Mouse (Mus musculus) cerebellum, adult 18-20 months (tissue): ENCODE results near the gene Aplp2.
A peak's percentile ranks its signal among the peaks of the same experiment; 100 is the strongest.

Experiments used
- DNase-seq, 2 experiments: peaks; one replicate each; pipeline ENCODE4 v3.0.0; 2021

The Aplp2 gene

DNA sequence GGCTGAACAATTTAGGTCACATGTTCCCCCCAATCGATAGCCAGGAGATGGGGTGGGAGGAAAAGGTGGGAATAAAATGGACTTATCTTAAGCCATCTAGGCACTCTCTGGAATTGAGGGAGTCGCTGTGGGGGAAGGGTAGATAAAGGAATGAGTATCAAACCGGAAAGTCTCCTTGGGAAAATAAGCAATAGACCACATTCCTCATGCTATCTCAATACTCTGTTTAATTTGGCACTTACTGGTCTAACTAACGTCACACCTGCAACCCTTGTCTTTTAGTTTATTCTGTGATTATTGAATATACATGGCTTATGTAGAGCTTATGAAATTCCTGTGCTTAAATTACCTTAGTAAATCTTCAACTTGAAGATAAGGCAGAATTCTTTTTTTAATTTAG is 11.9 kb upstream of the Aplp2 start:
- DNase-seq: no peak

DNA sequence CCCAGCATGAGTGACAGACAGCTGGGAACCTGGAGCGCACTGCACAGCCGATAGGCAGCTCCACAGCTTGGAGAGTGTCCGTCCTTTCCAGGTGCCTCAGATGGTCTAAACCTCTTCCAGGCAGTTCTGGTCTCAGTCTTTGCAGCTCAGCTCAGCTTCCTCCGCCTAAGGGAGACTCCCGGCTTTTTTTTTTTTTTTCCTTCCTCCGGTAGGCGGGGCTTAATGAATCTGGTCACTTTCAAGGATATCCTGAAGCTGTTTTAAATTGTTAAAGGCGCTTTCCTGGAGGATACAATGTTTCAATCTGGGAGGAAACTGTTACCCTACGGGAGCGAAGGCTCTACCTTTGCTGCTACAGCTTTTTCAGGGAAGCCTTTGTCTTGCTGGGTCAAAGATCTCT is 9.6 kb upstream of the Aplp2 start:
- DNase-seq: no peak

DNA sequence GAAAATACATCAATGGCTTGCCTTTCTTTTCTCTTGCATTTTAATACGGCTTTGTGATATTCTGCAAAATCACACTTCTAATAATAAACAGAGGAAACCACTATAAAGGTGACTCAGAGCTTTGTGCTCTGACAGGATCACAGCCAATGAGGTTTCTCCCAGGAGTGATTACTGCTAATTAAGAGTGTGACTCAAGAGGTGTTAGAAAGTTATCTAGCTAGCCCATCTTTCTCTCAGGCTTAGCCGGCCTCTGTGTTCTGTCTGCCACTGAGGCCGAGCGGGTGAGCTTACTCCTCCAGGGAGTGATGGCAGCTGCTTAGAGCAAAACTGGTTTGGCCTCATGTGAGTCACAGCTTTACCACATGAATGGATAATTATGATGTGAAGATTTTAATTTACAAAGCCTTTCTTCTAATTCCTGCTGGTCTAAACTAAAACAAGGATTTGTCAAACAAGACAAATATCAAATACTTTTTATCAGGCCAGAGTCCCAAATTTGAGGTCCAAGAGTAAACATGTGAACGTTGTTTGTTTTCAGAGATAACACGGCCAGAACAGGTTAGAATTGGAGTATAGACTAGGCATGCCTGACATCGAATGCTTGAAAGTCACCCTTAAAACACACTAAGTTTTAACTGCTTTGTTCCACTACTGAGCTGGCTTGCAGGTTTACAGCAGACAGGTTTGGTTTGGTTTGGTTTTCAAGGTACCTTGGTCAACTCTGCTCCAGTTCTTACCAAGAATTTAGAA is 6.2 kb upstream of the Aplp2 start:
- no peak for DNase-seq

DNA sequence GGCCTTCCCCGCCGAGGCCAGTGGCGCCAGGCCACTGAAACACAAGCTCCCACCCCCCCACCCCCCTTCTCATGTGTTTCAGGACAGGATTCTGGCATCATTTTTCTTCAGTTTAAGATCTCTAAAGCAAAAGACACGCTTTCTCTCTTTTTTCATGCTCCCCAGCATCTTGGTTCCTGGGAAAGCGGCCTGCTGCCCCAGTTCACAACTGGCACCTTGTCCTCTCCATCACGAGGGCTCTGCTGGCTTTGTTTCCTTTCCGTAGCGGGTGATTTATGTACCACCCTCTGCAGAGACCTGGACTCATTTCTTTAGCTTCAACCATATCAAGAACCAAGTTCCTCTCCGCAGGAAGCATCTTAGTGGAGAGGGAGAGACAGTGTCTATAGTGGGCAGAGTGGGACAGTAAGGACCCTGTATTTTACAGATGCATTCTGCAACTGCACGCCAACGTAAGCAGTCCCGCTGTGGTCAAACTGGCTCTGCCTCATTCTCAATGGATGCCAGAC is 939 bp upstream of the Aplp2 start:
- DNase-seq: peak; percentile 37 to 39

DNA sequence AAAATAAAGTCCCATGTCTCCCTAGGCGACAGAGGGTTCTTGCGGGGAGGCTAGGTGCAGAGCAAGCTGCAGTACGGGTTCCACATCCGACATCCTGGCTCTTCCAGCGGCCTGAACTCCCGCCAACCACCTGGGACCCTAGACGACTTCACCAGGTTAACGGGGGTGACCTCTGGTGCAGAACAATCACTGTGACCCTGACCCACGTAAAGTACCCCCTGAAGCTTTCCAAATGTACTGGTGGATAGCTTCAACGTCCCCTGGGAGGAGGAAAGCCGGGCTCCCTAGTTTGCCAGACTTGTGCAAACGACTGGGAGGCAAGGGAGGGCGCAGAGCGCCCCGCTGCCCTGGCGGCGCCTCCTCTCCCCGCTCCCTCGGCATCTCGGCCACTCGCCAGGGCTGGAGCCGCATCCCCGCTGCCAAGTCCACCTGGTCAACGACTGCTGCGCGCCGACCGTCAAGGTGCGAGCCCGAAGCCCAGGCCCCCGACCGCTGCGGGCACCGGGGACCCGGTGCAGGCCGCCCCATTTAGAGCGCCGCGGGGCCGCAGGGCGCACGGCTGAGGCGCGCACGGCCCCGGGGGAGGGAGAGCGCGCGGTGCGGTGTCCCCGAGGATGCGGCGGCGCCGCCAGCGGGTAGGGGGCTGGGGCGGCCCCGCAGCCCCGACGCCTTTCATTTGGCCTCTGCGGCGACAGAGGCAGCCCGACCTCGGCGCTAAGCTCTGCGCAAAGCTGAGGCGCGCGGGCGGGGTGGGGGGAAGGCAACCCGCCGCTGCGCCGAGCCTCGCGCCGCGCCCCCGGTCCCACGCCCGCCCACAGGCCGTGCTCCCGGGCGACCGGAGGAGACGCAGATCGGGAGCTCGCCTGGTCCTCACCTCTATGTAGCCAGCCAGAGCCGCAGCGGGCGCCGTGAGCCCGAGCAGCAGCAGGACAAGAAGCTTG is 596 bp downstream of the Aplp2 start:
- peak; percentile 80 to 85 for DNase-seq

DNA sequence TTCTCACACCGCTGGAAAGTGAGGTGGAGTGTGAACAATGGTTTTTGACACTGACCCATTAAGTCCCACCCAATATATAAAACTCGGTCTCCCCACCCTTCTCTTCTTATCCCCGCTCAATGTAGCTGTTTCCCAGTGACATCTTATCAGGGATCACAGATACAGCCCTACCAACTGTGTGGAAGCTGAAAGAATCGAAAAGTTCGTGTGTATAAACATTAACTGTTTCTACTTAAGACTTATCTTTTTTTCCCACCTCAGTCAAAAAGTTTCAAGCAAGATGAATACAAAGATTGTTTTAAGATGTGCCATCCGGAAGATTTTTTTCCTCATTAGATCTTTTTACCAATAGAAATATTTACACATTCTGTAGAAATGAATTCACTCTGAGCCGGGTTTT is 1.5 kb downstream of the Aplp2 start:
- no peak for DNase-seq

DNA sequence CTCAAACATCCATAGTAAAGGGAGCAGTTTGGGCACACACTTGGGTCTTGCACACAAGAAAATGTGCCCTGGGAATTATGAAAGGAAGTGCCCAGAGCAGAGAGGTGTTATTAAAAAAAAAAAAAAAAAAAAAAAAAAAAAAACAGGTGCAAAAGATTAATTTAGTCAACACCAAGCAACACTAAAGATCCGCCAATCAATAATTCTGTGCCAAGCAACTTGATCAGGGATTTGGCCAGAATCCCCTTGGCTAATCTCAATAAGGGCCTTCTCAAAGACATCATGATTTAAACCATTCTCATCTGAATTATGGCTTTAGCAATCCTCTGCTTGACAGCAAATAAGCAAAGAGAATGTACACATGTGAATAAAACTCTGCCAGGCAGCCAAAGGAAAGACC is 2.1 kb downstream of the Aplp2 start:
- DNase-seq: no peak

DNA sequence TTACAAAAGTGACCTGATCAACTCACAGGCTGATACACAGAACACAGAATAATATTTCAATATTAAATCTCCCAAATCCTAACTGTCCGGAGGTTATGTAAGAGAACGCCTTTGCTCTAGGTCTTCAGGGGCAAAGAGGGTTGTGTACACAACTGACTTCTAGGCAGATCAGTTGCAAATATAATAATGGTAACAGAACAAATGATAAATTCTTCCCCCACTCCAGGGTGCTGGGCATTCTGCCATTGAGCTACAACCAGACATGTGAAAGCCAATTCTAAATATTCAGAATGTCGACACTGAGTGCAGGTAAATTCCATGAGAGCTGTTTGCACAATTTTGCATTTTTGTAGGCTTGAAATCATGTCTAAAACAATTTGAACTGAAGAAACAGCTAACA is 3.9 kb downstream of the Aplp2 start:
- peak; percentile 71 to 76 for DNase-seq

DNA sequence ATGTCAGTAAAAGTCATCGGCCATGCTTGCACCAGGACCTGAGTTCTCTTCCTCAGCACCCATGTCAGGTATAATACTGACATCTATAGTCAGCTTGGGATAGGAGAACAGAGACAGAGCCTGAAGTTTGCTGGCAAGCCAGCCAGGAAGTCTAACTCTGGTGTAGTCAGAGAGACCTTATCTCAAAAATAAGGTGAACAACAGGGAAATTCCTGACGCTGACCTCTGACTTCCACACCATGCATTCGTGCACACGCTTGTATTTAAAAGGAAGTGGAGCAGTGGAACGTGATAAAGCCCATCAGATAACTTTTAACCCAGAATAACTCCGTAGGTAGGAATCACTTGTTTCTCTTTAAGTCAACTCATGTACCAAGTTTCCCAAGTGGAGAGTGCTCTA is 6.9 kb downstream of the Aplp2 start:
- no peak for DNase-seq

DNA sequence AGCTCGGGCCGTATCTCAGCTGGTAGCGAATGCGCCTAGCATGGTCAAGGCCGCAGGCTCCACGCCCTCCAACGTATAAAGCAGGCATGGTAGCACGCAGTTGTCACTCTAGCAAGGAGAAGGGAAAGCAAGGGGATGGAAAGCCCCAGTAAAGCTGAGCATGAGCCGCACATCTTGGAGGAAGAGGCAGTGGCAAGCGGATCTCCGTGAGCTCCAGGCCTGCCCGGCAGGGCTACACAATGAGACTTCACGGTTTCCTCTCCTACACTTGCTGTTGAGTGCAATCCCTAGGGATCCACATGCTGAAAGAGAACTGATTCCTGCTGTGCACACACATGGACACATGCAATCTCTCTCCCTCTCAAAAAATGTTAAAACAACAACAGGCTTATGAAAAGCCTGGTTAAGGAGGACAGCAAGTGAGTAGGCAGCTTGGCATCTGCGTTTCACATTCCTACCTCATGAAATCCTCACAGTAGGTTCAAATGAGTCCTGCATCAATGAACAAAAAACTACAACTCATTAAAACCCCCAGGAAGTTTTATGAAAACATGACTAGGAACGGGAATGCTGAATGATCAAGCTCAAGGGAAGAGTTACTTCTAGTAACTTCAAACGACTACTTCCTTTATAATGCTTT is 7.9 kb downstream of the Aplp2 start:
- DNase-seq: no peak

DNA sequence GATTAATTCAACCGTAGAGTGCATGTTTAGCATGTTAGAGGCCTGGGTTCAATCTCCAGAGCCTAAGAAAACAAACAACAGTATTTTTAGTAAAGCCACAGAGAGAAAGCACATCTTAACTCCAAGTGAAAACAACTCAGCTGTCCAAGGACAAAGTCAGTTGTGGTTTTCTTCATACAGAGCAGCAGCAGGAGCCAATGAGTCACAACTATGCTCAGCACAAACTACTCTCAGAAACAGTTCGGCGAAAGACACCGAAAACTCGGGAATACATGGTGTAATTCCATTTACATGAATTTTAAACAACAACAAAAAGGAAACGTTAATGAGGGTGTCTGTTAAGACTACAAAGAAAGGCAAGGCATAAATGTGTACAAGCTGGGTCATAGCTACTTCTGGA is 8.5 kb downstream of the Aplp2 start:
- DNase-seq: no peak

DNA sequence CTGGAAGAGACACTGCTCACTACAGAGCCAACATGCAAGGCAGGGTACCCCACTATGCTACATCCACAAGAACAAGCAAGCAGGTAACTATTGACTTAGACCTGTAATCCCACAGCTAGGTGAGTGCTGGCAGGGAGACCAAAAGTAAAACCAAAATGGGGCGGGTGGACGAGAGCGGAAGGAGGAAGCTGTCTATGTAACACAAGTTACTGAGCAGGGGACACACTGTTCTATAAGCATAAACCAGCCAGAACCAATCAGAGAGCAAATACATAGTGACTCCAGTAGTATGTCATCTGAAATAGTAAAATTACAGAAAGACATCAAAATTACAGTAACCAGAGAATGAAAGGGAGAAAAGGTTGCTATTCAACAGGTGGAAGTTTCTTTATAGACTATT is 13.0 kb downstream of the Aplp2 start:
- no peak for DNase-seq

DNA sequence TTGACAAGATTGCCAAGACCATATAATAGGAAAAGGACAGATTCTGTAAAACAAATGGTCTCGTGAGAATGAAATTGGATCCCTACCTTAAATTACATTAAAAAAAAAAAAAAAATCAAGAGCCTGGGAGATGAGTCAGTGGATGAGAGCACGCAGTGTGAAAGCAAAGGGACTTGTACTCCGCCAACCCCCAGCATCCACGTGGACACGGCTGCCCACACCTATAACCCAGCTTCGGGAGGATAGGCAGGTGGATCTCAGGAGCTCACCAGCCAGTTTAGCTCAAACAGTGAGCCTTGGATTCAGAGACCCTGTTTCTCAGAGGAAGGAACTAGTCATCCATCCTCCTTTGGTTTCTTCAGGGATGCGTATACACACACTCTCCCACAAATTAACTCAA is 13.8 kb downstream of the Aplp2 start:
- no peak for DNase-seq

DNA sequence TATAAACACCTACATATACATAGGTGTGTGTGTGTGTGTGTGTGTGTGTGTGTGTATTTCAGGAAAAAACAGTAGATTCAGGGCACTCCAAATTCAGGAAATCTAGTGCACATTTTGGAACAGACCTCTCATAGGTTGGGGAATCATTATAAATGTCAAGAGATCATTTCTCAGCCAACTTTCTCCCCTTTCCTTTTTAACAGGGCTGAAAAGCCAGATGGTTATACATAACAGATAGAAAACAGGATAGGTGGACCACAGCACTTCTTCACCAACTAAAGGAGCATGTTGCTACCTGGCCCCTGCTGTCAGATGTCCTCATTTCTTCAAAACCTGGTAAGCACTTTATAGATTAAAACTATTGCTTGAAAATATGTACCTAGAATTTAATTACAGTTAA is 14.9 kb downstream of the Aplp2 start:
- no peak for DNase-seq

DNA sequence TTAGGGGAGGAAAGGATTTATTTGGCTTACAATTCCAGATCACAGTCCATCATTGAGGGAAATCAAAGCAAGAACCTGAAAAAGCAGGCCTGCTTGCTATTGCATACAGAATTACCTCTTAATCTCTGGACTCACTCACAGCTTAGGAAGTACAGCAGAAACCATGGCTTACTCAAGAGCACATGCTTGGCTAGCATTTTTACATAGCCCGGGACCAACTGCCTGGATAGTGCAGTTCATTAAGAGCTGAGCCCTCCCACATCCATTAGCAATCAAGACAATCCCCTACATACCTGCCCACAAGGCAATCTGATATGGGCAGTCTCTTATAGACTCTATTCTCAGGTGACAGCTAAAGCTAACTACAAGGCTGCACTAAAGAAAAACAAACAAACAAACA is 16.0 kb downstream of the Aplp2 start:
- no peak for DNase-seq

DNA sequence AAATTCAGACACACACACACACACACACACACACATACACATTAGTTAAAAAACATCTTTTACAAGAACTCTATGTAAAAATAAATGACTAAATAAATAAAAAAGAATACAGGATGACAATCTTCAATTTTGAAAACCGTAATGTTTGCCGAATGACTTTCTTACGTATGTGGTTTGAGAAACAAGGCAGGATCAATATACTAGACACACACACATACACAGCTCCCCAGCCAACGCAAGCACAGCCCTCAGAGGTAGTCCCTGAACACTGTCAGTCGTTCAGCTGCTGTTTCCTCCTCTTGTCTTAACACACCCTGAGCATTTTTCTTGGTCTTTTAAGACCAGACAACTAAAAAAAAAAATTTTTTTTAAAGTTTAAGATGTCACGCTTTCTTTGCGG is 19.2 kb downstream of the Aplp2 start:
- DNase-seq: no peak

DNA sequence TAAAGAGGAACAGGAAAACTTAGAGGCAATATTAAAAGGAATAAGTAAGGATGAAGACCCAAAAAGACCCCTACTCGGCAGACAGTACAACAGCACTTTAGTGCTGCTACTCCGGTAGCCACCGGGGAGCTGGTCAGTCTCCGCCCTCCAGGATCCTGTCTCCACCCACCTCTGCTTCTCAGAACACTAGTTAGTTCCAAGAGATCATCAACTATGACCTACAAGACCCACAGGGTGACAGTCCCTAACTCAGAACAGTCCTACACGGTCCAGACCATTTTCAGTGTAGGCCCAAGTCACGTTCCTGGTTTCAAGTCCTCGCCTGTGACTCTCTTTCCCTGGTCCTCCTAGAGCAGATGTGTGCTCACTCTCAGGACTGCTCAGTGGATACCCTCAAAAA is 20.1 kb downstream of the Aplp2 start:
- no peak for DNase-seq

DNA sequence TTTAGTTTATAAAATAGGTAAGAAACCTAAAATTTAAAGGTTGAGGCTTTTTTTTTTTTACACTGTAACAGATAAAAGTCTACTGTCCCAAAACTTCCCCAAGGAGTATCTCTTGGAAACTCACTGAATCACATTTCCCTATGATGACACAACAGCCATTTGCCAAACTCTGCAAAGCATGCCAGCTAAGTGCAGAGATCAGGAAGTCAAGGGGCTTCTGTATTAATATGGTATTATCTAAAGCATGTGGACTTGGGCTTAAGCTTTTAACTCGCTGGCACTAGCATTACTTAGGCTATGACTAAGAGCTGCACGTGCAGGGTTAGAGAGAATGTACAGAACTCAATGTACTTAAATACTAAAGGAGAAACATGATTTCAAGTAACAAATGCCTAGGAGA is 22.4 kb downstream of the Aplp2 start:
- no peak for DNase-seq

DNA sequence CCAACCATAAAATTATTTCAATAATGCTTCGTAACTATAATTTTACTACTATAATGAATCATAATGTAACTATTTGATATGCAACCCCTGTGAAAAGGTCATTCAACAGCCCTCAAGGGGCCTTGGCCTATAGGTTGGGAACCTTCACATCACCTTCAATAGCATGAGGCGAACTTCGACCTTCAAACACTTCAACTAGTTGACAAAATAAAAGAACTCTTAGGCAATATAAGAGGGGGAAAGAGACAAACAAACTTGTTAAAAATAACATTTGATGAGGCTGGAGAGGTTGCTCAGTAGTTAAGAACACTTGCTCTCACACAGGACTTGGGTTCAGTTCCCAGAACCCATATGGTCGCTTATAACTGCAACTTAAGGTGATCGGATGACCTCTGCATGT is 27.2 kb downstream of the Aplp2 start:
- no peak for DNase-seq

DNA sequence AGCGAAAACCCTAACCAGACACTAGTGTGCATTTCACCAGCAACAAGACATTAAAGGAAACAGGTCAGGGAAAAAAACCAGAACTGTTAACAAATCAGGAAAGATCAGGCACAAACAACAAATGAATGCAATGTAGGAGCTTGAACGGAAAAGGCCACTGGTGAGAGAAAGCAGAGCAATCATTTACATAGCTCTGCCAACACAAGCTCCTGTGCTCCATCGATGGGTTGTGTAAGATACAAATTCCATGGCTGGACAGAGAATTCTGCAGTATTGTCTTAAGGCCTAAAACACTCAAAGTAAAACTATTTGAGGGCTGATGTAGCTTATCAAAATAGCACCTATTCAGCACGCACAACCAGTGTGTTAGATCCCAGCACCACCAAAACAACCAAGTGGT is 28.6 kb downstream of the Aplp2 start:
- DNase-seq: no peak

DNA sequence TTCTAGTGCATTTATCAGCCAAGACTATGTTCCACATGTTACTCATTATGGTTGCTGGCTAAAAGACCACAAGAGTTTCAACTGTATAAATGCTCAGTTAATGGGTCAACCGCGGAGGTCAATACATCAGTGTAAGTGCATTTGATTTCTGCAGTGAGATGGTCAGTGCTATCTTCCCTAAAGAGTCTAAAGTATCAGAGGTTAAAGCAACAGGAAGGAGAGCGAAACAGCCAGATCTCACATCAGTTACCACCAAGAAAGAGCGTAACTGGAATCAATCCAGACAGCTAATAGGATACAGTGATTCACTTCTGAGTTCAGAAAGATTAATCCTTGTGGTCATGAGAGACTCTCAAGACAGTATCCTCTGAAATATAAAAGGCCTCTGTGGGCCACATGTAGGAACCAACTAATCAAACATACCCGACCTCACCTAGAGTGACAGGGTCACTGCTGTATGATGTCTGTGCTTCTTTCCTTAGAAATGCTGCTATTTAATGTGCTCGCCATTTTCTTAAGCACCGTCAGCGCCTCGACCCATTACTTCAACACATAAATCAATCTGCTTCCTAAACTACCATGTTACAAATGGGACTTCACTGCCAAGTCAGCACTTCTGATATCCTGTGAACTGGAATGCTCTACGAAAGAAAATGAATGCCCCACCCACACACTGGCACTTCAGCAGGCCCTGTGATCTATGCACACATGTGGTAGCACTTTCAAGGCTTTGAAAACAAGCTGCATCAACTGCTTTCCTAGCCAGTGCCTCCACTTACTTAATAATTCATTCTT is 30.1 kb downstream of the Aplp2 start:
- no peak for DNase-seq

DNA sequence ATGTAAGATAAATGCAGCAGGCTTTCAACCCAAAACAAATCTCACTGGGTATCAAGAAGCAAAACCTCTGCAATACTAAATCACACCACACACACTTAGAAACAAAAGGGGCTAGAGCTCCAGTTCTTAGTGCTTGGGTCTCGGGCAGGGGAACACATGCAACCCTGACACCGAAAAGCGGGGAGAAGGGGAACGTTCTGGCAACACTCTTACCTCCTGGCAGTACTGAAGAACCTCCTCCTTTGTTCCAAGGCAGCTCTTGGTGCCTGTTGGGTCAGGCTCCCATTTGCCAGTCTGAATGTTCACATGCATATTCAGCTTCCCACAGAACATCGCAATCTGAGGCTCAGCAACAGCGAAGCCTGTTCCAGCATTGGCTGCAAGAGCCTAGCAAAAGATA is 33.9 kb downstream of the Aplp2 start:
- DNase-seq: no peak
